Mouse (Mus musculus): ENCODE measurements around the gene Dnmt3b.
"Not testable (repeated sequence)": the region's sequence is repeated elsewhere in the genome, so short reads cannot be mapped to it uniquely, and the experiment has no call there.

Gene Dnmt3b

DNA sequence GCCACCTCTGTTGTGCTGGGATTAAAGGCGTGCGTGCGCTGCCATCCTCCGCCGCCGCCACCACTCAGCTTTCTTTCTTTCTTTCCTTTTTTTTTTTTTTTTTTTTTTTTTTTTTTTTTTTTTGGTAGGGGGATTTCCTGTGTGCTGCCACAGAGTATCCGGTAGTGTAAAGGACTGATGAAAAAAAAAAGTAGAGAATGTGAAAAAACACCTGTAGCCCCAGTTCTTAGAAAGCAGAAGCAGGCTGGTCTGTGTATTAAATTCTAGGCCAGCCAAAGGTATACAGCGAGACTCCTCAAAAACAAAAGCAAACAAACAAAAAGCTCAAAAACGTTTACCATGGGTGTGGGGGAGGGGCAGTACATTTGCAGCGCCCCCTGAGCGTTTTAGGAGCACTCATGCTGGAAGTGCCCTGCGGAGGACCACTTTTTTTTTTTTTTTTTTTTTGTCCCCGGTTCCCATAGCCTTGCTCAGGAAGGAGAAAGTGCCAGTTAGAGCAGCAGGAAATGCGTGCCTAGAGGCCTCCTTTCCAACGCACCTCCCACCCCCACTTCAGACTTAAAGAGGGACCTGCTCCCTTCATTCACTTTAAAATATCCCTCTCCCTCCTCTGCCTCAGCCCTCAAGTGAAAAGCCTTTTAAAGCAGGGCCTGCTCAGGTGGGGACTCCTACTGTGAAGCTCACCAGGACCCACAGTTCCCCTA lies 10.1 kb upstream of the Dnmt3b start:
- DNase-seq = no peak

DNA sequence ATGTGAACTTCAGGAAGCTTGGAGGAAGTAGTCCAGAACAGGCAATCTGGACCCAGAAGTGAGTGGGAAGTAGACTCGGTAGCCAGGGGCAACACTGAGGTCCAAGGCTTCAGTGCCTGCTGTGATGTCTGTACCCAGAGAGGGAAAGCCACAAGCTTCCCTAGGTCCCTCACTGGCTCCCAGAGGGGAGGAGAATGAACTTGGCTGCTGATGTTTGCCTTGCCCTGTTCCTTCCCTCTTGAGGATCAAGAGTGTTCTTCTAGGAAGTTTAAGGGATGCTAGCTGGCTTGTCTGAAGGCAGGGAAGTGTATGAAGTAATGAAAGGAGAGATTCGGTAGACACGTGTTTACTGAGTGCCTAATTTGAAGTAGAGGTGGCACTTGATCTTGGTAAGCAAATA lies 6.8 kb upstream of the Dnmt3b start:
- no peak for DNase-seq

DNA sequence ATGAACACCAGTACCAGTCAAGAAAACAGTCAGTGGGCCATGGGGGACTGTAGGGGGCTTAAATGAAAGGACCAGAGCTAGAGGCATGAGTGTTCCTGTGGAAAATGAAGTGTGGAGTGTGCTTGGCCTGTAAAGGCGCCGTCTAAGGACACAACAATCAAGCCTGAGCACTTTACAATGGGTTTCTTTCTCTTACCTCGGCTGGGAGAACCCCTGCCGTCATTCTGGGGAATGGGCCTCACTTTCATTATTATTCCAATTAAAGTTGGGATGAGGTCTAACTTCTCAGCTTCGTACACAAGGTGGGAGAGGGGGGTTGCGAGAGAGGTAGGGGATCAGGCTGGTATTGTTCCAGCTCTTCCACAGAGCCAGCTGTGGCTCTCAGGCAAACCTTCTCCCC lies 6.3 kb upstream of the Dnmt3b start:
- DNase-seq = no peak

- DNase-seq = no peak
These were observed 415 bp upstream of the Dnmt3b start for GRCm38 (mm10) chr2:153648773-153649297.

DNA sequence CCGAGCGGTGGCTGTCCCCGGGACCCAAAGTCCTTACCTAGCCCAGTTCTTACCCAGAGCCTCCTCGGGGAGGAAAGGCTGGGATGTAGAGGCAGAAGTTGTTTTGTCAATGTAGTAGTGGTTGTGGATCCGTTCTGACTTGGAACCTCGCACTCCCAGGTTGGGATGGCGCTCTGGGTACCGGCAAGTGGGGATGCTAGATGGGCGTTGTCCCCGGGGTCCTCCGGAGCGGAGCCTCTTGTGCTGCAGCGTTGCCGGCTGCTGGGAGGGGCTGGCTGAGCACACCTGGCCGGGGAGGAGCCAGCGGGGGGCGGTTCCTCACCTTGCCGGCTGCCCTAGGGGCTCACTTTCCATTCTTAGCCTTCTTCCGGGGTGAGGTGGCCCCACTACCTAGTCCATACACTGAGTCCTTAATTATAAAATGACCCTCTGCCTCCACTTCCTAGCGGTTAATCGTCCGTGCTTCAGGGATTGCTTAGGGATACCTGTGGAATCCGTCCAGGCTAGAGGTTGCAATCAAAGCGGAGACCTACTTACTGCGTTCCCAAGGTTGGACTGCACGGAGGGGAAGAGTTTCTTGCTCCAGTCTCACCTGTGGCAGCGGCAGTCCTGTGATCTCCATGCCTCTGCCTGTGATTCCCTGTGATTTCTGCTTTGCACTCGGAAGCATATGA lies 901 bp downstream of the Dnmt3b start:
- peak; percentile 19 for DNase-seq

DNA sequence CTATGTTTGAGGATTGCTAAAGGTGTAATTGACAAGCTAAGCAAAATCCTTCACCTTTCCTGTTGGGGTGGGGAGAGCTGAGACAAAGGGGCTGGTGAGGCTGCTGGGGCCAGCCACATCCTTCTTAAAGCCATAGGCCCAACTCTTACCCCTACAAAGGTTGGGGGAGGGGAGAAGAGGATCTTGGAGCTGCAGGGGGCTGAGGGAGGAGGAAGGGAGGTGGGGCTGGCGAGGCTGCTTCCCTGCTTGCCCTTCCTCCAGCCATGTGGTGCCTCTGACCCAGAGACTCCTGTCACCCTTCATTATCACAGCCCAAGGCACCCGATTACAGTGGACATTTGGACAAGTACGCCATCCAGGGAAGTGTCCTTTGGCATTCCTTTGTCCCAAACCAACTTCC lies 2.4 kb downstream of the Dnmt3b start:
- no peak for DNase-seq

- DNase-seq = not testable (repeated sequence)
These were observed 8.4 kb downstream of the Dnmt3b start for GRCm38 (mm10) chr2:153657659-153658058.

GRCm38 (mm10) chr2:153660616-153661015 lies 11.4 kb downstream of the Dnmt3b start:
- DNase-seq = no peak

- DNase-seq = no peak
These were observed 16.2 kb downstream of the Dnmt3b start for GRCm38 (mm10) chr2:153665401-153665800.

DNA sequence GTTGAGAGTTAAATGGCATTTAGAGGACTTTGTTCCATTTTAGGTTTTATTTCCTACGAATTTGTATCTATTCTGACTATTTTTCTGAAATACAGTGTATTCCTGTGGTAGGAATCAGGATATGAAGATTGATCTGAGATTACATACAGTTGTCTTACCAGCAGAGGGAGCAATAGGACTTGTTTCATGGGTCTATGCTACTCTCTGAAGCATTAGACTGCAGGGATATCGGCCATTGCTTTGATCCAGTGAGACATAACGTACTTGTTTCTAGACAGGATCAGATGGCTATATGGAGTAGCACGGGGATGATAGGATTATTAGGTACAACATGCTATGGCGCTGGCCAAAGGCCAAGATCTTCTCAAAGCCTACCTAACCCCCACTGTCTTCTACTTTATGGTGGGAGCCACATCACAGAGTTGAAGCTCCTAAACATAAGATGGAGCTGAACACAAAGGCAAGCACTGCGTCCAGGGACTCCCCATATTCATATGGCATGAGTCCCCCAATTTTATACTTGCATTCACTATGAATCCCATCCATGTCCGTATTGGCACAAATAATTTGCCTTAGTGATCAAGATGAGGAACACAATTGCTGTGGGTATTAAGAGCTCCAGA lies 19.6 kb downstream of the Dnmt3b start:
- DNase-seq = peak; percentile 13

GRCm38 (mm10) chr2:153670111-153670510 lies 20.9 kb downstream of the Dnmt3b start:
- DNase-seq = no peak

DNA sequence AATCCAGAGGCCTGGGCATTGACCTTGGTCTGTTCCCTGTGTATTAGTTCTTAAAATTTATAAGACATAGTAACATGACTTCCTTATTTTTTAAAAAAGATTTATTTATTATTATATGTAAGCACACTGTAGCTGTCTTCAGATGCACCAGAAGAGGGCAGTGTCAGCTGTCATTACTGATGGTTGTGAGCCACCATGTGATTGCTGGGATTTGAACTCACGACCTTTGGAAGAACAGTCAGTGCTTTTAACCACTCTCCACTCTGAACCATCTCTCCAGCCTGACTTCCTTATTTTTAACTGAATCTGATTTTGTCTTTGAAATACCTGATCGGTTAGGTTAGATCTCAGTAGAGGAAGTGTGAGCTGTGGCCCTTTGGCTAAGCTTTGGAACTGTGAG lies 23.4 kb downstream of the Dnmt3b start:
- DNase-seq = no peak

- not testable (repeated sequence) for DNase-seq
These were observed 26.1 kb downstream of the Dnmt3b start for GRCm38 (mm10) chr2:153675364-153675763.

- DNase-seq = no peak
These were observed 27.7 kb downstream of the Dnmt3b start for GRCm38 (mm10) chr2:153676944-153677343.

DNA sequence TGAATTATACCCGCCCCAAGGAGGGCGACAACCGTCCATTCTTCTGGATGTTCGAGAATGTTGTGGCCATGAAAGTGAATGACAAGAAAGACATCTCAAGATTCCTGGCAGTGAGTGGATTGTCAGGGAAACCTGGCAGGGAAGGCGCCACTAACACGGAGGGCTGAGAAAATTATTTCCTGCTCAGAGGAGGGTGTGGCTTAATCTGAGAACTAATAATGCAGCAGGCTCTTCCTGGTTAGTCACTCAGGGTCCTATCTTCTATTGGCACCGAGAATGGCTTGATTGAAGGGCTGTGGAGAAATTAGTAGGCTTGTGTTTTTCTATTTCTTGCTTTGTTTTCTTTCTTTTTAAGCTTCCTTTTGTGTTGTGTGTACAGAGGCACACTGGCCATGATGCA lies 28.3 kb downstream of the Dnmt3b start:
- no peak for DNase-seq

GRCm38 (mm10) chr2:153679959-153680358 lies 30.7 kb downstream of the Dnmt3b start:
- DNase-seq = no peak

- not testable (repeated sequence) for DNase-seq
These were observed 44.2 kb downstream of the Dnmt3b start for GRCm38 (mm10) chr2:153693413-153693812.

- DNase-seq = peak; percentile 66
These were observed 45.3 kb downstream of the Dnmt3b start for GRCm38 (mm10) chr2:153694462-153695085.

- DNase-seq = no peak
These were observed 47.1 kb downstream of the Dnmt3b start, which contains the start of gene Dnmt3c for GRCm38 (mm10) chr2:153696352-153696751. Dnmt3c (plus strand) TSS chr2:153696652.

- DNase-seq = no peak
These were observed 54.1 kb downstream of the Dnmt3b start for GRCm38 (mm10) chr2:153703389-153703788.

GRCm38 (mm10) chr2:153710701-153711330 lies 61.6 kb downstream of the Dnmt3b start:
- DNase-seq = peak; percentile 41

DNA sequence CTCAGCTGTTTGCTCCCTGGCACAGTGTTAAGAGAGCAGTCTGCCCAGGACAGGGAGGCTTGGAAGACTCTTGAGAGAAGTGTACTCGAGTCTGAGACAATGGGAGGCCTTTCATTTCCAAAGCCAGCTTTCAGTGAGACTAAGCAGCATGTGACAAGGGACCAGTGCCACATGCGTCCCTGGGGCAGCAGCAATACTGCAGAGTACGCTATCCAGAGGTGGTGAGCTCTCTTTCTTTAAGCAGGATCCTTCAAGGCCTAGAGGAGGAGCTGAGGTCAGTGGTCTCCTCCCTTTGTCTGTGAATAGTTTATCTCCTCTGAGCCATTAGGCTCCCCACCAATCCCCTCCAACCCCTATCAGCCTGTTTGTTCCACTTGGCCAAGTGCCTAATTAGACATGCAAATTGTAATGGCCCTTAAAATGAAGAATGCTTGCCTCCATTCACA lies 63.4 kb downstream of the Dnmt3b start:
- peak; percentile 8 for DNase-seq

GRCm38 (mm10) chr2:153713227-153713626 lies 64.0 kb downstream of the Dnmt3b start:
- DNase-seq = peak; percentile 50
